Mouse (Mus musculus): ENCODE data around the gene Zbtb45. TPM values are rescaled to one million over a fixed set of nuclear protein-coding genes. Genes with fewer than 3 reads are reported as not detected.

The Zbtb45 gene
- polyA plus RNA-seq, 1 experiment from 2014 or later, result 28.2 TPM

DNA sequence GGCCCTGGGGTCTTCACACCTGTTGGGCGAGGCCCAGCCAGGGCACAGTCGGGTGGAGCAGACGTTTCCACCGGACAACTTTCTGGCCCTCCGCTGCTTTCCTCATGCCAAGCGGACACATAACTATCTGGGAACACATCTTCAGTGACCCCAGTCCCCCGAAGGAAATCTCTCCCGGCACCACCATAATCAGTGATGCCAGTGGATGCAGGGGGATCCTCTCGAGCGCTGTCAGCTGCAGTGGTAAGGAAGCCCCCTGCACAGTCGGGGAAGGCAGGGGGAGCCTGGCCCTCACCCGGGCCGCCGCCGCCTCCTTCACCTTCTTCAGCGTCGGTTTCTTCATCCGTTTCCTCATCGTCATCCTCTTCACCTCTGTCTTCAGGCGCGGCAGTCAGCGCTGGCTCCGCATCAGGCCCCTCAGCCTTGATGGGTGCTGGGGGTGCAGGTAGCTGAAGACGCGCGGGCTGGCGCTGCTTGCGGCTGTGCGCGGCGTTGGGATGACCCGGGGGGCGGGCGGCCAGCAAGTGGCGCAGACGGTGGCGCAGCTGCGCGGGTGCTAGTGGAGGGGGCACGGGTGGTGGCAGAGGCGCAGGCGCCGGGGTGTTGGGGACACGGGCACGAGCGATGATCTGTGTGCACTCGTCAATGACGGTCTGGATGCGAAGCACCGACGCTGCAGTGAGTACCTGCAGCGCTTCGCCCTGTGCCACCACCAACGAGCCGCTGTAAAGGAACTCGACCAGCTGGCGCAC lies 2.3 kb downstream of the Zbtb45 start:
- Histone ChIP-seq H3K9me3 (ENCODE audit: control insufficient read depth, low read length) (no peaks in the 10 kb centered on the region), H3K27ac (ENCODE audit: low read length) (no peak overlapping the region), H3K9ac (ENCODE audit: low read length) (0 out of 2 replicates have a peak overlapping the region, but pooled peaks have one; percentile 14), H3K4me1 (replicated peaks; ENCODE audit: control insufficient read depth, insufficient read depth, low read length) (peaks cover 6% of the 10 kb centered on the region; the same call in 1 of the 2 replicates), H3K36me3 (ENCODE audit: control insufficient read depth, insufficient read depth, low read length) (peaks cover 15% of the 10 kb centered on the region), H3K4me2 (ENCODE audit: low read depth, low read length) (no peak overlapping the region), H3K27me3 (ENCODE audit: control insufficient read depth, insufficient read depth, low read depth, low read length) (no peaks in the 10 kb centered on the region; the same call in 1 of the 2 replicates), H3K4me3 (ENCODE audit: low read length) (no peak overlapping the region)
- no peak for ATAC-seq (ENCODE audit: low read depth)
- 51% methylated on average over 55 of the region's 57 CpGs for WGBS

DNA sequence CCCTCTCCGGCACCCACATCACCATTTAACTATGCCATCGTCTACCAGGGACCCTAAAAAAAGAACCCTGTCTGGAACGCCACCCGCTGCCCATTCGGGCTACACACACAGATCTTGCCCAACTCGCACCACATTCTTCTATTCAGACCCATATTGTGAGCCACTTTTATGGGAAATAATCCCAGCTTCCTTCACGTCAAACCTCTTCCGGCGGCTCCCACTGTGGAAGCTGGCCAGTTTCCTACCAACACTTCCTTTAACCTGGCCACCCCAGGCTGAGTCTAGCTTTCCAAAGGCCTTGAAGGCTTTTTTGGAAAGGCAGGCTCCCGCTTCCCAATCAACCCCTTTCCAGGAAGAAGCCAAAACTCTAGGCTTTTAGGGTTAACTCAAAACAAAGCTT lies 3.3 kb downstream of the Zbtb45 start:
- H3K27ac ChIP-seq (ENCODE audit: low read length), result no peak overlapping the region
- H3K9me3 ChIP-seq (ENCODE audit: control insufficient read depth, low read length), result no peaks in the 10 kb centered on the region
- no peak overlapping the region for H3K9ac ChIP-seq (ENCODE audit: low read length)
- H3K36me3 ChIP-seq (ENCODE audit: control insufficient read depth, insufficient read depth, low read length), result peaks cover 15% of the 10 kb centered on the region
- H3K4me1 ChIP-seq (replicated peaks; ENCODE audit: control insufficient read depth, insufficient read depth, low read length), result peaks cover 6% of the 10 kb centered on the region; the same call in 1 of the 2 replicates
- ATAC-seq (ENCODE audit: low read depth), result no peak
- no peak overlapping the region for H3K4me2 ChIP-seq (ENCODE audit: low read depth, low read length)
- no peak overlapping the region for H3K4me3 ChIP-seq (ENCODE audit: low read length)
- H3K27me3 ChIP-seq (ENCODE audit: control insufficient read depth, insufficient read depth, low read depth, low read length), result no peaks in the 10 kb centered on the region; the same call in 1 of the 2 replicates
- 85% methylated on average over 10 of the region's 10 CpGs for WGBS

DNA sequence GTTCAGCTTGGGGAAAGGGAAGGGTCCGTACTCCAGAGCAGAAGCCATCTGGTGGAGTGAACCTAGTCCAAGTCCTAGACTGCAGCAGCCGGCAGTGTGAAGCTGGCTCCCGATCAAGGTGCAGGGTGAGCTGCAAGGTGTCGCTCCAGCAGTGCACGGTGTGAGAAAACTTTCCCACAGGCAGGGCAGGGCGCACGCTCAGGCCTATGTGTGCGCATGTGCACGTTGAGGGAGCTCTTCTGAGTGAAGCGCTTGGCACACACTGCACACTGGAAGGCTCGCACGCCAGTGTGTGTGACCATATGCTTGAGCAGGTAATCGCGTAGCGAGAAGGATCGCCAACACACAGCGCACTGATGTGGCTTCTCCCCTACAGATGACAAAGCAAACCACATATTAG lies 3.8 kb downstream of the Zbtb45 start:
- no peaks in the 10 kb centered on the region; the same call in 1 of the 2 replicates for H3K27me3 ChIP-seq (ENCODE audit: control insufficient read depth, insufficient read depth, low read depth, low read length)
- no peaks in the 10 kb centered on the region for H3K9me3 ChIP-seq (ENCODE audit: control insufficient read depth, low read length)
- no peak overlapping the region for H3K9ac ChIP-seq (ENCODE audit: low read length)
- H3K4me1 ChIP-seq (replicated peaks; ENCODE audit: control insufficient read depth, insufficient read depth, low read length), result peaks cover 6% of the 10 kb centered on the region; the same call in 1 of the 2 replicates
- peaks cover 15% of the 10 kb centered on the region for H3K36me3 ChIP-seq (ENCODE audit: control insufficient read depth, insufficient read depth, low read length)
- H3K4me3 ChIP-seq (ENCODE audit: low read length), result no peak overlapping the region
- no peak overlapping the region for H3K27ac ChIP-seq (ENCODE audit: low read length)
- 88% methylated on average over 17 of the region's 17 CpGs for WGBS
- no peak for ATAC-seq (ENCODE audit: low read depth)
- no peak overlapping the region for H3K4me2 ChIP-seq (ENCODE audit: low read depth, low read length)

DNA sequence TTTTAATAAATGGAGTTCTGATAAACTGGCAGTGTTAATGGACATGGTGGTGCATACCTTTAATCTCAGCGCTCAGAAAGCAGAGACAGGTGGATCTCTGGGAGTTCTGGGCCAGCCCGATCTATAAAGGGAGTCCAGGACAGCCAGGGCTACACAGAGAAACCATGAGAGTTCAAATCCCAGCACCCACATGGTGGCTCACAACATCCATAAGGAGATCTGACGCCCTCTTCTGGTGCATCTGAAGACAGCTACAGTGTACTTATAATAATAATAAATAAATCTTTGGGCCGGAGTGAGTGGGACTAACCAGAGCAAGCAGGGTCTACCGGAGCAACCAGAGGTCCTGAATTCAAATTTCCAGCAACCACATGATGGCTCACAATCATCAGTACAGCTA lies 6.5 kb downstream of the Zbtb45 start:
- Histone ChIP-seq H3K9ac (ENCODE audit: low read length) (no peak overlapping the region), H3K36me3 (ENCODE audit: control insufficient read depth, insufficient read depth, low read length) (peaks cover 15% of the 10 kb centered on the region)
- 66% methylated on average over 5 of the region's 5 CpGs for WGBS

DNA sequence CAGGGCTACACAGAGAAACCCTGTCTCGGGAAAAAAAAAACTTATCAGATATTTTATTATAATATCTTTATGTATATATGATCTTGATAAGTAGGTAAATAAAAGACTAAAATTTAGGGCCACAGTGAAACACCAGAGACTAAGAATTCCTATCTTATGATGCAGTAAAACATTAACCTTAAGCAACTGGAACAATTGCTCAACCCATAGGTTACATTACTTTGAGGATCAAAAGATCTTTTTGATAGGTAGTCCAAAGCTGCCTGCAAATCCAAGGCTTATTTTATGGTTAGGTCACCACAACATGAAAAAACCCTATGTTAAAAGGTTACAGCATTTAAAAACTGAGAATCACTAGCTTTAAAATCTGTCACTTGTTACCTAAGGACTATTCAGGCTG lies 8.2 kb downstream of the Zbtb45 start:
- no peaks in the 10 kb centered on the region for H3K4me1 ChIP-seq (replicated peaks; ENCODE audit: control insufficient read depth, insufficient read depth, low read length)
- H3K27ac ChIP-seq (ENCODE audit: low read length), result no peak overlapping the region
- H3K36me3 ChIP-seq (ENCODE audit: control insufficient read depth, insufficient read depth, low read length), result peaks cover 9% of the 10 kb centered on the region
- no peak for ATAC-seq (ENCODE audit: low read depth)
- H3K27me3 ChIP-seq (ENCODE audit: control insufficient read depth, insufficient read depth, low read depth, low read length), result no peaks in the 10 kb centered on the region
- H3K9ac ChIP-seq (ENCODE audit: low read length), result no peak overlapping the region
- no peaks in the 10 kb centered on the region for H3K9me3 ChIP-seq (ENCODE audit: control insufficient read depth, low read length)
- no peak overlapping the region for H3K4me2 ChIP-seq (ENCODE audit: low read depth, low read length)
- no peak overlapping the region for H3K4me3 ChIP-seq (ENCODE audit: low read length)
- 60% methylated on average over 1 of the region's 1 CpGs for WGBS

More for the DNA sequence above, 6.5 kb downstream of the Zbtb45 start:
- no peaks in the 10 kb centered on the region for H3K9me3 ChIP-seq (ENCODE audit: control insufficient read depth, low read length)
- no peak overlapping the region for H3K27ac ChIP-seq (ENCODE audit: low read length)
- no peak overlapping the region for H3K4me2 ChIP-seq (ENCODE audit: low read depth, low read length)
- H3K4me1 ChIP-seq (replicated peaks; ENCODE audit: control insufficient read depth, insufficient read depth, low read length), result no peaks in the 10 kb centered on the region; the same call in 1 of the 2 replicates
- no peak overlapping the region for H3K4me3 ChIP-seq (ENCODE audit: low read length)
- no peaks in the 10 kb centered on the region; the same call in 1 of the 2 replicates for H3K27me3 ChIP-seq (ENCODE audit: control insufficient read depth, insufficient read depth, low read depth, low read length)
- no peak for ATAC-seq (ENCODE audit: low read depth)

DNA sequence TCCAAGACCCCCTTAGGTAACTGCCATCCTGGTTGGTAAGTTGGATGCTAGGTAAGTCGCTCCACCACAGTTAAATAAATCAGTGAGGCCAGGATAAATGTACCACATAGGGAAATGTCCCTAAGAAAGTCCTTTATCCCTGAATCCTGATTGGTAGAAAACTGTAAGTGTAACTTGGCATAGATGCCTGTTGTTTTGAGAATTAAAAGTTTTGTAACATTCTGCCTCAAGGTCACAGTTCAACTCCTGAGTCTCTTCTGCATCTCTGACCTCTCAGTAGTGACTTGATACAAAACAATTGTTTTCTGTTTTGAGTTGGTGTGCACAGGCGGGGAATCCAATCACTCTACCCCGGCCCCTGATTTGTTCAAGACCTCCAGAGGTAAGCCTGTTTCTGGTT lies 11.0 kb downstream of the Zbtb45 start, which contains the start of gene Trim28:
Trim28 (plus strand) TSS at position 264 of the 400 bp plus-strand sequence.
- no peak within 1 kb of the TSS for H3K4me3 ChIP-seq (ENCODE audit: low read length)
- H3K27ac ChIP-seq (ENCODE audit: low read length), result no peak within 1 kb of the TSS
- no peak within 1 kb of the TSS for H3K4me2 ChIP-seq (ENCODE audit: low read depth, low read length)
- H3K36me3 ChIP-seq (ENCODE audit: control insufficient read depth, insufficient read depth, low read length), result no peaks in the 10 kb centered on the region
- H3K9me3 ChIP-seq (ENCODE audit: control insufficient read depth, low read length), result no peaks in the 10 kb centered on the region
- no peak within 1 kb of the TSS for H3K9ac ChIP-seq (ENCODE audit: low read length)
- 88% methylated on average over 3 of the region's 3 CpGs for WGBS
- H3K4me1 ChIP-seq (replicated peaks; ENCODE audit: control insufficient read depth, insufficient read depth, low read length), result no peaks in the 10 kb centered on the region
- no peak for ATAC-seq (ENCODE audit: low read depth)
- H3K27me3 ChIP-seq (ENCODE audit: control insufficient read depth, insufficient read depth, low read depth, low read length), result no peaks in the 10 kb centered on the region

DNA sequence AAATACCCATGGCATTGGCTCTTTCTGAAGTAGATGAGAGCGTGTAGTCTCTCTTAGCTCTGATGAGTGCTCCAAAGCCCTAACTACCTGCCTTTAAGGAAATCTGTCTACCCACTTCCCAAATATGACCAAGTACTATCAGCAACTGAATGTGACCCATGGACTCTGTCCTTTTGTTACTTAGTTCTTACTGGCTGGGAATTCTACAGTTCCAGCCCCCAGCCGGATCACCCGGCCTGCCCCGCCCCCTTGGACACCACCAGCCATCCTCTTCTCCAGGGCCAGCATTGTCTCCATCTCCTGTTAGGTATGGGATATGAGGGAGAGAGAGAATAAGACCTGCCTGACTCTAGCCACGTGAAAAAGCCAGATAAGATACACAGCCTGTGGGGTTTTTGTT lies 11.8 kb downstream of the Zbtb45 start, which contains the start of gene Slc27a5:
Slc27a5 (minus strand) TSS at position 140 of the 400 bp plus-strand sequence.
- H3K4me1 ChIP-seq (replicated peaks; ENCODE audit: control insufficient read depth, insufficient read depth, low read length), result no peaks in the 10 kb centered on the region
- H3K4me2 ChIP-seq (ENCODE audit: low read depth, low read length), result no peak within 1 kb of the TSS
- H3K4me3 ChIP-seq (ENCODE audit: low read length), result no peak within 1 kb of the TSS
- no peaks in the 10 kb centered on the region for H3K36me3 ChIP-seq (ENCODE audit: control insufficient read depth, insufficient read depth, low read length)
- H3K27ac ChIP-seq (ENCODE audit: low read length), result no peak within 1 kb of the TSS
- ATAC-seq (ENCODE audit: low read depth), result no peak
- H3K9me3 ChIP-seq (ENCODE audit: control insufficient read depth, low read length), result no peaks in the 10 kb centered on the region
- H3K27me3 ChIP-seq (ENCODE audit: control insufficient read depth, insufficient read depth, low read depth, low read length), result no peaks in the 10 kb centered on the region
- no peak within 1 kb of the TSS for H3K9ac ChIP-seq (ENCODE audit: low read length)
- WGBS, result 70% methylated on average over 5 of the region's 5 CpGs

DNA sequence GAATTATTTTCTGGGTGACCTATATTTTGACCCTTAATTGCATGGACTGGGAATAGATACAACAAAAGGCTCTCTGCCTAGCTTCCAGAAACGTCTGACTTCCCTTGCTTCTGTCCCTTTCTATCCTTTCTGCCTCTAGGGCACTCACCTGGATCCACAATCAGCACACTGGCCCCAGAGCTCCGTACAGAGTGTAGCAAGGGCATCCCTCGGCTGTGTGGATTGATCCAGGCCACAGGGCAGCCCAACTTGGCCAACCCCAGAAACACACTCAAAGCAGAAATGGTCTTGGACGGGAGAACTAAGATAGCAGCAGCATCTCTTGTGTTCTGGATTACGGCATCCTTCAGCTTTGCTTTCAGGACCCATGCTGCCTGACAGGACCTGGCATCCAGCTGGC lies 12.6 kb downstream of the Zbtb45 start:
- 66% methylated on average over 5 of the region's 5 CpGs for WGBS
- Histone ChIP-seq H3K4me2 (ENCODE audit: low read depth, low read length) (no peak overlapping the region), H3K9me3 (ENCODE audit: control insufficient read depth, low read length) (no peaks in the 10 kb centered on the region), H3K9ac (ENCODE audit: low read length) (no peak overlapping the region), H3K27ac (ENCODE audit: low read length) (no peak overlapping the region), H3K4me1 (replicated peaks; ENCODE audit: control insufficient read depth, insufficient read depth, low read length) (no peaks in the 10 kb centered on the region), H3K4me3 (ENCODE audit: low read length) (no peak overlapping the region), H3K36me3 (ENCODE audit: control insufficient read depth, insufficient read depth, low read length) (no peaks in the 10 kb centered on the region), H3K27me3 (ENCODE audit: control insufficient read depth, insufficient read depth, low read depth, low read length) (no peaks in the 10 kb centered on the region)
- ATAC-seq (ENCODE audit: low read depth), result no peak

DNA sequence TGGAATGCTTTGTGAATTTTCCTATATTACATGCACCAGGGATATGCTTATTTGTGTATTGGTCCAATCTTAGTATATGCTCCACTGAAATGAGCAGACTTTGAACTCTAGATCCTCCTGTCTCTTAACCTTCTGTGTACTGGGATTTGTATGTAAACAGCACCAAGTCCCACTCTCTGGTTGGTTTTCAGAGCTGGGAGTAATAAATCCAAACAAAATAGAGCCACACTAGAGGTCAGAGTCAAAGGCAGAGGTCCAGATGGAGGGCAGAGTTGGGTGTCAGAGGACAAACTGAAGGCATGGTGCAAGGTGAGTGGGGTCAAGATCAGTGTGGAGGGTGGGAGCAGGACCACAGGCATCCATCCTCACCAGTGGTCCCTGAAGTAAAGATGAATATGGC lies 14.0 kb downstream of the Zbtb45 start:
- H3K36me3 ChIP-seq (ENCODE audit: control insufficient read depth, insufficient read depth, low read length), result no peaks in the 10 kb centered on the region
- no peaks in the 10 kb centered on the region for H3K27me3 ChIP-seq (ENCODE audit: control insufficient read depth, insufficient read depth, low read depth, low read length)
- H3K27ac ChIP-seq (ENCODE audit: low read length), result no peak overlapping the region
- no peaks in the 10 kb centered on the region for H3K9me3 ChIP-seq (ENCODE audit: control insufficient read depth, low read length)
- H3K4me3 ChIP-seq (ENCODE audit: low read length), result no peak overlapping the region
- H3K4me2 ChIP-seq (ENCODE audit: low read depth, low read length), result no peak overlapping the region
- no peak overlapping the region for H3K9ac ChIP-seq (ENCODE audit: low read length)
- no peak for ATAC-seq (ENCODE audit: low read depth)
- no peaks in the 10 kb centered on the region for H3K4me1 ChIP-seq (replicated peaks; ENCODE audit: control insufficient read depth, insufficient read depth, low read length)

Measured in lung, embryonic 16.5 days (tissue).